Comparison of ENCODE assay signal across 8 mouse cellular contexts in the genomic region with DNA sequence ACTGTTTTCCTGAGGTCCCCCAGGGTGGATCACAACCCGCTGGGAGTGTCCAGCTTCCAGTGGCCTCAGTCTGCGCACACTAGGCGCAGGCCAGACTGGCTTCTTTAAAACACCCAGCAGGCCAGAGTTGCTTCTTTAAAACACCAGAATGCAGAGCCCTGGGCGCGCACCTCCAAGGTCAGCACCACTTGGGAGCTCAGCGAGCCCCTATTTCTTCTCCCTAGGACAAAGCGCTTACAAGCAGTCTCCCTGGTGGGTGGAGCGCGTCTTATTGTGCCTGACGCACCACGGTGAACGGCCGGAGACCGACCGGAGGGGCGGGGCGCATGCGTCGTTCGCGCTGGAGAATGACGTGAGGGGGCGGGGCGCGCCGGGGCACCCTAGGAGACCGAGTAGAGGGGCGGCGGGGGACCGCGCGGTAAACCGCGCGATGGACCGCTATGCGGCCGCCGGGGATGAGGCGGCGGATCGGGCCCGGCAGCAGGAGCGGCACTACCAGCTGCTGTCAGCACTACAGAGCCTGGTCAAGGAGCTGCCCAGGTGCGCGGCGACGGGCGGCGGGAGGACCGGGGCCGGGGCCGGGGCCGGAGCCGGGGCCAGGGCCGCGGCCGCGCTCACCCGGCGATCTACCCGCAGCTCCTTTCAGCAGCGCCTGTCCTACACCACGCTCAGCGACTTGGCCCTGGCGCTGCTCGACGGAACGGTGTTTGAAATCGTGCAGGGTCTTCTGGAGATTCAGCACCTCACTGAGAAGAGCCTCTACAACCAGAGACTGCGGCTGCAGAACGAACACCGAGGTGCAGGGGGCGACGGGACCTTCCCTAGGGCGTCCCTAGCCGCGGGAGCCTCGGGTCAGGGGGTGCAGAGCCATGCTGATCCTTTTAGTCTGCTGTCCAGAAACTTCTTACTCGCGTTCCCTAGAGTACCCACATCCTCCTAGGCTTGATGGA. TPM values are rescaled to one million over a fixed set of nuclear protein-coding genes. Genes with fewer than 3 reads are reported as not detected.
DNase-seq lines count a peak whose midpoint lies in the region; ATAC-seq lines count a peak whose summit lies in the region.

No protein-coding gene starts in this region.

- H3K27me3 ChIP-seq in megakaryocyte, embryonic 14.5 days (replicated peaks) = peaks cover 7% of the 10 kb centered on the region

- H3K4me3 ChIP-seq in megakaryocyte, embryonic 14.5 days (replicated peaks) = peak overlapping the region; percentile 95

- H3K4me1 ChIP-seq in megakaryocyte, embryonic 14.5 days = peaks cover 16% of the 10 kb centered on the region

- peak; percentile 95 to 98 for DNase-seq in adrenal gland, adult (ENCODE audit: inconsistent age in 2 of 2, low spot score in 1 of 2)
- DNase-seq in embryo, embryonic 10 days (ENCODE audit: low spot score) = peak; percentile 96
- DNase-seq in gastrocnemius, postnatal 10 days = peak; percentile 95
- DNase-seq in left cerebral cortex, adult 9 months (ENCODE audit: low spot score in 2 of 2) = peak; percentile 61 to 90
- peak; percentile 92 to 95 for DNase-seq in right cerebral cortex, adult 2 months (ENCODE audit: low spot score in 2 of 2)
- DNase-seq in urinary bladder, postnatal 10 days (ENCODE audit: low spot score) = peak; percentile 86

- no peaks in the 10 kb centered on the region for H3K9me3 ChIP-seq in megakaryocyte, embryonic 14.5 days

- peaks cover 36% of the 10 kb centered on the region for H3K36me3 ChIP-seq in megakaryocyte, embryonic 14.5 days (replicated peaks; ENCODE audit: low read length)

- peak; percentile 98 for ATAC-seq in inflammation-experienced regulatory T-cells, adult 6 months

RNA-seq across cellular contexts. Expression of a gene that starts 13.7 kb away (rescaled TPM):
- total RNA-seq in gastrocnemius, postnatal 10 days (2021) = 10 to 100 TPM; 25.8 to 28.8 TPM
- 10 to 100 TPM; 11.5 to 19.1 (median 15.0) TPM for polyA plus RNA-seq in inflammation-experienced regulatory T-cells, adult 6 months (2017; shearing (Covaris generic))
- 17.8 and 20.5 TPM in 2 replicates for polyA plus RNA-seq in megakaryocyte, embryonic 14.5 days (2012; ENCODE audit: insufficient read depth, low replicate concordance)

RNA-seq across cellular contexts. Expression of a gene that starts 23.7 kb away (rescaled TPM):
- 1 to 10 TPM; 2.6 to 3.8 TPM for total RNA-seq in gastrocnemius, postnatal 10 days (2021)
- polyA plus RNA-seq in inflammation-experienced regulatory T-cells, adult 6 months (2017; shearing (Covaris generic)) = 1 to 10 TPM; 1.1 to 5.3 (median 4.2) TPM
- polyA plus RNA-seq in megakaryocyte, embryonic 14.5 days (2012; ENCODE audit: insufficient read depth, low replicate concordance) = 45.8 and 90.5 TPM in 2 replicates

Comparison
In these comparisons a context has a peak if more than half of its experiments do, and no peak if none do; other contexts are left out.
1. Peak in every context shown above with its lines: DNase-seq, ATAC-seq and H3K4me3 ChIP-seq.